Mouse (Mus musculus) bone marrow, adult 2 months (tissue): ENCODE results near the gene Capn1.

Experiments used
- CTCF ChIP-seq: fragments of 200-500 bp; IDR thresholded peaks from 2 replicates; pipeline ENCODE4 v1.5.1; 2011; ENCODE audit warnings: low read length, control low read depth; ENCODE audit not compliant: control insufficient read depth, insufficient read depth
- POLR2A ChIP-seq: fragments of 200-500 bp; IDR thresholded peaks from 2 replicates; pipeline ENCODE4 v1.6.1; 2011; ENCODE audit warnings: low read depth, mild to moderate bottlenecking, control low read depth, low read length, borderline replicate concordance; ENCODE audit not compliant: control insufficient read depth

DNA sequence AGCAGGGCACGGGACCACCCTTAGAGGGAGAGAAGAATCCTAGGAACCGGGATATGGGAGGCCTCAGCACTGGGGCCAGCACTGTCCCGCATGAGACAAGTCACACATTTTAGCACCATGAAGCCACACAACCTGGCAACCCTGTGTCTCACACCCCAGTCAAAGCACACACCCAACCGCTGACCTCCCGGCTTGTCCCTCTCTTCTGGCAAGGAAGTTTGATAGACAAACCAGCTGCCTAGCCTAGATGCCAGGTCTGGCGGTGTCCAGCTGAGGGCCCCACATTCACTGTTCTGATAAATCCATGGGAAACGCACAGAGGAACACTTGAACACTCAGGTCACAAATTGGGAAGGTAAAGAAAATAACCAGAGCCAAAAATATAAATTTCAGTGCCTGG is 73.1 kb downstream of the Capn1 start:
- TF ChIP-seq POLR2A (no peak), CTCF (no peak)
